Mouse (Mus musculus) embryonic fibroblast, embryonic 13.5 days (primary cell): ENCODE data around the gene Rassf3.

Experiments
- CTCF ChIP-seq: IDR thresholded peaks from 2 replicates; pipeline ENCODE4 v1.5.1; 2011; ENCODE audit warnings: mild to moderate bottlenecking, control low read depth, low read length, moderate library complexity, borderline replicate concordance; ENCODE audit not compliant: insufficient read depth
- POLR2A ChIP-seq: IDR thresholded peaks from 2 replicates; pipeline ENCODE4 v1.6.1; 2011; ENCODE audit warnings: low read depth, mild to moderate bottlenecking, control low read depth, low read length, moderate library complexity

GRCm38 (mm10) chr10:121412824-121413223 lies 63.3 kb downstream of the Rassf3 start:
- TF ChIP-seq POLR2A, result no peak
- TF ChIP-seq CTCF, result no peak
